Mouse (Mus musculus) urinary bladder, adult 18-20 months (tissue): Measurements from ENCODE around the gene Selp.

Source experiments
- DNase-seq, 2 experiments: peaks; one replicate each; pipeline ENCODE4 v3.0.0; 2022; ENCODE audit warnings: low spot score in 2 of 2, mixed read lengths in 2 of 2

The Selp gene

GRCm38 (mm10) chr1:164114947-164115493, at the start of gene Selp:
TSS of gene Selp (plus strand) at chr1:164115264.
- DNase-seq = no peak

- no peak for DNase-seq
Measured at GRCm38 (mm10) chr1:164069261-164069660, 45.8 kb upstream of the Selp start.

GRCm38 (mm10) chr1:164070461-164070860, 44.6 kb upstream of the Selp start:
- DNase-seq = no peak

GRCm38 (mm10) chr1:164071111-164071510, 44.0 kb upstream of the Selp start:
- DNase-seq = no peak

- no peak for DNase-seq
Measured at GRCm38 (mm10) chr1:164072001-164072400, 43.1 kb upstream of the Selp start.

GRCm38 (mm10) chr1:164073091-164073490, 42.0 kb upstream of the Selp start:
- DNase-seq = no peak

GRCm38 (mm10) chr1:164073803-164074202, 41.3 kb upstream of the Selp start:
- DNase-seq = no peak

GRCm38 (mm10) chr1:164074606-164075140, 40.4 kb upstream of the Selp start:
- DNase-seq = no peak

GRCm38 (mm10) chr1:164075416-164075815, 39.6 kb upstream of the Selp start:
- no peak for DNase-seq

- no peak for DNase-seq
Measured at GRCm38 (mm10) chr1:164076441-164076840, 38.6 kb upstream of the Selp start.

- DNase-seq = no peak
Measured at GRCm38 (mm10) chr1:164077031-164077430, 38.0 kb upstream of the Selp start.

GRCm38 (mm10) chr1:164078323-164078741, 36.7 kb upstream of the Selp start:
- no peak for DNase-seq

GRCm38 (mm10) chr1:164079091-164079490, 36.0 kb upstream of the Selp start:
- DNase-seq = no peak

- no peak for DNase-seq
Measured at GRCm38 (mm10) chr1:164083046-164083445, 32.0 kb upstream of the Selp start.

GRCm38 (mm10) chr1:164086797-164087196, 28.3 kb upstream of the Selp start:
- DNase-seq = no peak

GRCm38 (mm10) chr1:164087872-164088271, 27.2 kb upstream of the Selp start:
- no peak for DNase-seq

- DNase-seq = no peak
Measured at GRCm38 (mm10) chr1:164096780-164097179, 18.3 kb upstream of the Selp start.

- DNase-seq = no peak
Measured at GRCm38 (mm10) chr1:164097911-164098310, 17.2 kb upstream of the Selp start.

- no peak for DNase-seq
Measured at GRCm38 (mm10) chr1:164098372-164098771, 16.7 kb upstream of the Selp start.

- no peak for DNase-seq
Measured at GRCm38 (mm10) chr1:164109763-164110162, 5.3 kb upstream of the Selp start.

- DNase-seq = no peak
Measured at GRCm38 (mm10) chr1:164110591-164111329, 4.3 kb upstream of the Selp start.

GRCm38 (mm10) chr1:164114280-164114679, 784 bp upstream of the Selp start:
- DNase-seq = no peak

- DNase-seq = no peak
Measured at GRCm38 (mm10) chr1:164115647-164116046, 583 bp downstream of the Selp start.
